Mouse (Mus musculus) lung, postnatal 4 days (tissue): ENCODE results near the gene Lemd1.

Experiments used
- DNase-seq, 2 experiments: peaks; one replicate each; pipeline ENCODE4 v3.0.0; 2021

The Lemd1 gene

DNA sequence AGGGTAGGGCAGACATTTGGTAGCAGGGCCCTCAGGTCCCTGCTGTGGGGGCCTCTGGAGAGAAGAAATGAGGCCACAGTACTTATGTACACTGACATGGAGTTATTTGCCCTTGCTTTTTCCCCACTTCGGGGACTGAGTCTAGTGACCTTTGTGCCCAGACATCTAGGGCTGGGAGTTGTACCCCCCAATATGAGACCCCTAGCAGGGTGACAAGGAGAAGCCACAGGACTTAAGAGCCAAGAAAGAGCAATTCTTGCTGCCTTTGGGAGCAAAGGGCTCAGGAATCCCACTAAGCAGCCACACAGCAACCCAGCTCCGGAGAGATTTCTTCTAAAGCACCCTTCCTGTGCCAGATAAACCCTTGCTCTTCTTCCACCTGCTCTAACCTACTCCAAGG lies 10.7 kb downstream of the Lemd1 start:
- DNase-seq = peak in 1 of 2 experiments; percentile 3

DNA sequence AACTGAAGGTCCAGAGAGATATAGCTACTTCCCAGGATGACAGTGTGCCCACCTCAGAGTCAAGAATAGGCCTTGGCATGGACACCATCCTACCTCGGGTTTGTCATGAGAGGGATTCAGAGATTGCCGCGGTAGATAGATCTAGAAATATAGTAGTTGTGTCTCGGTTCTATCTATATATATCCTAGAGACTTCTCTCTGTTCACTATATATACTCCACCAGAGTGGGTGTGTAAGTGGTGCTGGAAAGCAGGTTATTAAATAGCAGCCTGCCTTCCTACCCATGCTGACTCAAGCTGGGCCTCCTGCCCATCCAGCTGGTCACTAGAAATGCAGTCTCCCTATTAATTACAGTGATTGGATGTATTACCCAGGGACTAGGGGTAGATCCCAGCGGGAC lies 11.5 kb downstream of the Lemd1 start:
- DNase-seq = no peak

DNA sequence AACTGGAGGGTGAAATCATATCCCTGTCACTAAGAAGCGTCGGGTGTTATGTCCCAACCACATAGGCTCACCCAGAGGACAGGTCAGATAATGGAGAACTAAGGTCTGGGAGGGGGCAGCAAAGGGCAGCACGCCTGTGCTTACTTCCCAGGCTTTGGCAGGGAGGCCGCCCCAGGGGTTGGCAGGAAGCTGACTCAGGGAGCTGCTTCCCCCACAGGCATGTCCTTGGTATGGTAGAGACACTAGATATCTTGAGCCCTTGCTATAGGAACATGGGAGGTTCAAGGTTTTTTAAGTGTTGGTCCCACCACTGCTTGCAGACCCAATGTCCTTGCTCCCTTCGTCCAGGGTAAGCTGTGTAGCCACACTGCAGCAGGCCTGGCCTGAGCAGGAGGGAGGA lies 14.7 kb downstream of the Lemd1 start:
- DNase-seq = no peak

- no peak for DNase-seq
Observed at GRCm38 (mm10) chr1:132206828-132207227, 15.6 kb downstream of the Lemd1 start.

- DNase-seq = no peak
Observed at GRCm38 (mm10) chr1:132208154-132208553, 16.9 kb downstream of the Lemd1 start.

- no peak for DNase-seq
Observed at GRCm38 (mm10) chr1:132209400-132209799, 18.2 kb downstream of the Lemd1 start.

DNA sequence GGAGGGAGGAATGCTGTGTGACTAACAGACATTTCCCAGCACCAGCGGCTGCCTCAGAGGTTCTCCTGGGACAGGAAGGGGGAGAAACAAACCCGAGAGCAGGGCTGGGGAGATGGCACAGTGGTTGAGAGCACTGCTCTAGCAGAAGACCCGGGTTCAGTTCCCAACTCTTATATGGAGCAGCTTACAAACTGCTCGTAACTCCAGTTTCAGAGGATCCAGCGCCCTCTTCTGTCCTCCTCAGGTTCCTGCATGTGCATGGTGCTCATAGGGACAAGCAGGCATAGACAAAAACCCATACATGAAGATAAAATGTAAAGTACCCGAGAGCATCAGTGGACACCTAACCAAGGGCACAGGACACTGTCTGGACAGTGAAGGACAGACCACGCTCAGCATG lies 19.7 kb downstream of the Lemd1 start:
- DNase-seq = peak in 1 of 2 experiments; percentile 52

DNA sequence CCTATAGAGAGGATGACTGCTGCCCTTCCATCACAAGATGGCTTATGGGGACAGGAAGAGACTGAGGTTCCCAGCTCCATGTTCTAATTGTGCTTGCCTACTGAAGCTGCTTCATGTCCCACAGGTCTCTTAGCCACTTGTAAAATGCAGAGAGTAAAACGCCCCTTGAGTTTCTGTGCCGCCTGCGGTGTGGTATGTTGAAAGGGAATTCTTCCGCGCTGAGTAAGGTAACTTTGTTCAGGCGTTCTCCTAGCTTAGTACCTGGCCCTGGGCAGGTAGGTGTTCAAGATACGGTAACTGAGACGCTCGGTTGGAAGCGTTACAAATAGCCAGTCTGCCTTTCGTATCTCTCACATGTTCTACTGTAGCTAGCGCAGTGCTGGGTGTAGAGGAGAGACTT lies 20.4 kb downstream of the Lemd1 start:
- DNase-seq = no peak

DNA sequence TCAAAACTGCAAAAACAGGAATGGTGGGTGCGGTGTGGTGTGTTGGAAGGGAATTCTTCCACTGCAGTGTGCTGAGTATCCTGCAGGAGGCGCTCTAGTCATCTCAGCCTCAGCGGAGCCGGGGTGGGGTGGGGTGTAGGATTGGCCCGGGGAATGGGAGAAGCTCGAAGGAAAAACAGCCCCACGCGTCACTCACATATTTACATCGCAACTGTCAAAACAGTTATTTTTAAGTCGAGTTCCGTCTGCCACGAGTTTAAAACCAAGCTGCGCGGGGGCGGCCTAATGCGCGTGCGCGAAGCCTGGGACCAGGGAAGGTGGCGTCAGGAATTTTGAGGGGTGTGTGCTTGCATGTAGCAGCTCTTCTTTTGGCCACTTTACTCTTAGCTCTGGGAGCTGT lies 21.0 kb downstream of the Lemd1 start:
- DNase-seq = peak; percentile 73 to 79

- no peak for DNase-seq
Observed at GRCm38 (mm10) chr1:132213076-132213475, 21.8 kb downstream of the Lemd1 start.

DNA sequence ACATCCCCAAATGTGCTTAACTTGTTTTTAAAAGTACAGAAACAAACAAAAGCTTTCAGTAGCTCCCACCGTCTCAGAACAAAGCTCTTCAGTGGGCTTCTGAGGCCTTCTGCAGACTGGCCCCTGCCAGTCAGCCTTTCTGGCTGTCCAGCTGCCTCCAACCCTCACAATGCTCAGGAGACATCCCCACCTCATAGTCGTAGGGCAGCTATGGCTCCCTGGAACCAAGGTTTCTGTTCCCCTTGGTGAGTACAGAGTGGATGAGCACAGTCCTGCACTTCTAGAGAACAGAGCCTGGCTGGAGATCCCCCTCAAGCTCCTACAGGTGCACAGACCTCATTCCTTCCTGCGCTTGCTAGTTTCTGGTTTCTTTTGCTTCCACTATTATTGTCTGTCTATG lies 25.0 kb downstream of the Lemd1 start:
- no peak for DNase-seq

DNA sequence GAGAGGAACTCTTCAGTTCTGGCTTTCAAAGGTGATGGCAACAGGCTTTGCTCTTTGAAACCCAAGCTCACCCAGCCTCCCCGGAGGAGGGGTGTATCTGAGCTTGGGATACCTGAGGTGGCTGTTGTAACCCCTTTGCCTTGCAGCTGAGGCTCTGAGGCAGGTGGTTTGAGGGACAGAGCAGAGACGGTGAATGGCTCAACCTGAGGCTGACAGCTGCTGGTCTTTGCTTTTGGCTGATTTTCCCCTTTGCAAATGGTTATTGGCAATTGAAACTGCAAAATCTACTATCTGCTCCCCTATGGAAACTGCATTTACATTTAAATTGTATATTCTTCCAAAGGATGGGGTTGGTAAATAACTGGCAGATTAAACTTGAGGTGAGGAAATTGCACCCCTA lies 30.4 kb downstream of the Lemd1 start:
- DNase-seq = no peak

DNA sequence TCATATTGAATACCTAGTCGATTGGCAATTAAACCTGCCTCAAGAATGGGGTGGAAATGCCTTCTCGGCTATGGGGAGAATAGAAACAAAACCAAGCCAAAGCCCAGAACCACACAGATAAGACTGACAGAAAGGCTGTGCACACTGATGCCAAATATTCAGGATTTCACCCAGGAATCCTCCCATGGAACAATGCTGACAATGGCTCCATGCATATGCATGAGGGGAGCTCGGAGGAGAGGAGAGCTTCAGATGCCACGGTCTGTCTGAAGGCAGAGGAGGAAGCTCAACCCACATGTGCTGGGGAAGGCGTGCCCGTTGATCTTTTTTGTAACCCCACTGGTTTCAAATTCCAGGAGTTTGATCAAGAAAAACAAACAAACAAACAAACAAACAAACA lies 30.9 kb downstream of the Lemd1 start:
- no peak for DNase-seq

DNA sequence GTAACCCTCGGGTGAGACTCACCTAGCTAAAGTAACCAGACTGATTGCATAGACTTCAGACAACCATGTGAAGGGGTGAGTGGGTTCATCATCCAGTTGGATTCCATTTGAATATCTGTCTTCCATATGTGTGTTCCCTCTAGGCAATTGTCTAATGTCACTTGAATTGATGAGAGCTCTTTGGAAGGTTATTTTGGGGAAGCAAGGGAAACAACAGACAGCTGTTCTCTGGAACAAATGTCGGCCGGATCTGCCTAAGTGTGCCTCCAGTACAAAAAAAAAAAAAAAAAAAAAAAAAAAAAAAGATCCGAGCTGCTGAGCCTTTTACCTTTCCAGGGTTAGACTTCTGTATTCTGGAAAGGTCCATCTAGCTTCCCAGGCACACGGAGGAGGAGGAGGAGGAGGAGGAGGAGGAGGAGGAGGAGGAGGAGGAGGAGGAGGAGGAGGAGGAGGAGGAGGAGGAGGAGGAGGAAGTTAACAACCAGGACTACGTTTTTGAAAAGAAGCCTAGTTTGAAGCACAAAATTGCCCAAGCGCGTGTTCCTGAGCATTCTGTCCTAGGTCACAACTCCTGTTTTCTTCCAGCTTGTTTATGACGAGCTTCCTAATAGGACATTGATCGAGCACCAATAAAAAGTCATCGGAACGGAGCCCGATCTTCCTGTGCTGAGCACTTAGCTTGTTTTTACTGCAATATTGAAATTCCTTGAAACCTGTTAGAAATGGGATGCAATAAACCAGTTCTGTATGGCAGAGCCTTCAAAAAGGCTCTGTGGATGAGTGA lies 35.3 kb downstream of the Lemd1 start:
- DNase-seq = no peak

- DNase-seq = no peak
Observed at GRCm38 (mm10) chr1:132229667-132230066, 38.4 kb downstream of the Lemd1 start, which contains the start of gene Gm10188. Gene Gm10188, minus strand, starts transcription at chr1:132229767.

DNA sequence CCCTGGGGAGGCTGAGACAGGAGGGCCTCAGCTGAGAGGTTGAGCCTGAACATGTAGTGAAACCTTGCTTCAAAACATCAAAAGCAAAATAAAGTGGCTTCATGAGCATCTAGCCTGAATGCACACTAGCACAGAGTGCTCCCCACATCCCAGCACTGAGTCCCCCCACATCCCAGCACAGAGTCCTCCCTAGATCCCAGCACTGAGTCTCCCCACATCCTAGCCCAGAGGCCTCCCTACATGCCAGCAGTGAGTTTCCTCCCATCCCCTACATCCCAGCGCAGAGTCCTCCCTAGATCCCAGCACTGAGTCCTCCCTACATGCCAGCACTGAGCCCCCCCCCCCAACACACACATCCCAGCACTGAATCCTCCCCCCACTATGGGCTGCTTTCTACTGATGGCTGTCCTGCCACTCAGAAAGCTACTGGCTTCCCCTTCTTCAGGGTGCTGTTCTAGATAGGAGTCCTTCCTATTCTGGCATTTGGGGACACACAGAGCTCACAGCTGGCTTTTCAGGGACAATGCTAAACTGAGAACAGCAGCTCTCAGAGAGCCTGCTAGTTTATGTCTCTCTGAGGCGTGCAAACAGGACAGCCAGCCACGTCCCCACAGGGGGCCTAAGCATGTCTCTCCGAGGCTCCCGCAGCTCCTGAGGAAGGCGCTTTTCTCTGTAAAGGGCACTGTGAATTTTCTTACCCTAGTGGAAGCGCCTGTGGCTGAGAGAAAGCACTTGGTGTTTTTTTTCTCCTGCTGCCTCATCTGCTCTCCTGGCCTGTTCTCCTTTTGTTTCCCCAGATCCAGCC lies 40.4 kb downstream of the Lemd1 start:
- no peak for DNase-seq

DNA sequence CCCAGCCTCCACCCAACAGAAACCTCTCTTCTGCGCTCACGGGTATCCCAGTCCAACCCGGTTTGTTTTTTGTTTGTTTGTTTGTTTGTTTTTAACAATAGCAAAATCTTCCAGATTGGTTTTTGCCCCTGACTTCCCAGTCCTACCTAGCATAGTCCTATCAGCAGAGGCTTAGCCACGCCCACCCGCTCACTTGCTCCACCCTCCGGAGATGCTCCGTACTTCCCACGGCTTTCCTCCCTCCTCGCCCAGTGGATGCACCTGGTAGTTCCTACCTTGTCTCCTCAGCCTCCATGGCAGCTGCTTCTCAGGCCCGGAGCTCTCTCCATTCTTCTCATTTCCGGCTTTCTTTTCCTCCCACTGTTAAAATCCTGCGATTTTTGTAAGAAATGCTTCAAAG lies 42.3 kb downstream of the Lemd1 start:
- peak; percentile 37 to 48 for DNase-seq

- DNase-seq = no peak
Observed at GRCm38 (mm10) chr1:132234757-132235273, 43.6 kb downstream of the Lemd1 start.

GRCm38 (mm10) chr1:132237585-132238159 lies 46.4 kb downstream of the Lemd1 start:
- peak; percentile 38 to 75 for DNase-seq

GRCm38 (mm10) chr1:132245010-132245409 lies 53.8 kb downstream of the Lemd1 start:
- DNase-seq = no peak

- DNase-seq = peak; percentile 49 to 66
Observed at GRCm38 (mm10) chr1:132246137-132246536, 54.9 kb downstream of the Lemd1 start.

- DNase-seq = no peak
Observed at GRCm38 (mm10) chr1:132246641-132247040, 55.4 kb downstream of the Lemd1 start.

DNA sequence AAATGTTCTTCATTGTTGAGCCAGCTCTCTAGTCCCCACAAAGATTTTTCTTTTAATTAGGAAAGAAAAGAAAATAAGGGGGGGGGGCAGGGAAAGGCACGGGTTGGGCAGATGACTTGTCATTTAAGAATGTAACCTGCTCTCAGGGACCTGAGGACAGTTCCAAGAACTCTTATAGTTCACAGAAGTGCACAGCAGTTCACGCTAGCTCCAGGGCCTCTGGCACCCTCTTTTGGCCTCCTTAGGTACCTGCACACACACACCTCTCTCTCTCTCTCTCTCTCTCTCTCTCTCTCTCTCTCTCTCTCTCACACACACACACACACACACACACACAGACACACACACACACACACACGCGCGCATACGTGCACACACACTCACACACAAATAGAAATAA lies 63.2 kb downstream of the Lemd1 start:
- no peak for DNase-seq

DNA sequence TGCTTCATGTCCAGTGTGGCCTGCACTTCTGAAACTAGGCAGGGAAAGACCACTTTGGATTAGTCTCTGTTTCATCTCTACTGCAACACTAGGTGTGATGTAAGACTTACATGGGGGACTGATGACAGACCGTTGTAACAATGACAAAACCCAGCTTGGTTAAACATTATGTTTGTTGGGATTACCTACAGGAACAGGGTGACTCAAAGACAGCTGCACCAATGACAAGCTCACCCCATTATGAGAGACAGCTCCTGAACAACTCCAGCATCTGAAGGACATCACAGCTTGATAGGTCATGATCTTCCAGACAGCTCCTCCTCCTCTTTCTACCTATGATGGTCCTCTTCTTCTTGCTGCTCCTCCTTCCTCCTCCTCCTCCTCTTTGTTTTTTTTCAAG lies 69.1 kb downstream of the Lemd1 start:
- DNase-seq = no peak
